Mouse (Mus musculus) testis, adult 2 months (tissue): ENCODE results near the gene Zfp341. TPM values are rescaled to one million over a fixed set of nuclear protein-coding genes. Genes with fewer than 3 reads are reported as not detected.
A peak's percentile ranks its signal among the peaks of the same experiment; 100 is the strongest.

Experiments
- H3K27ac ChIP-seq: fragments of 200-500 bp; 2 replicates; pipeline ENCODE4 v1.5.1; 2012; ENCODE audit warnings: low read depth, low read length; ENCODE audit not compliant: control insufficient read depth, insufficient read depth
- H3K27me3 ChIP-seq: fragments of 200-500 bp; 2 replicates; pipeline ENCODE4 v1.6.1; 2012; ENCODE audit warnings: mild to moderate bottlenecking, low read length, moderate library complexity; ENCODE audit not compliant: control insufficient read depth, insufficient read depth
- H3K36me3 ChIP-seq: fragments of 200-500 bp; 2 replicates; pipeline ENCODE4 v1.6.1; 2012; ENCODE audit warnings: mild to moderate bottlenecking, low read length; ENCODE audit not compliant: control insufficient read depth, insufficient read depth
- H3K4me1 ChIP-seq: fragments of 200-500 bp; 2 replicates; pipeline ENCODE4 v1.6.1; 2012; ENCODE audit warnings: low read length; ENCODE audit not compliant: control insufficient read depth, insufficient read depth
- H3K4me3 ChIP-seq: fragments of 200-500 bp; 2 replicates; pipeline ENCODE4 v1.5.1; 2012; ENCODE audit warnings: low read depth, mild to moderate bottlenecking, low read length, moderate library complexity, mixed read lengths; ENCODE audit not compliant: control insufficient read depth
- CTCF ChIP-seq: fragments of 200-500 bp; IDR thresholded peaks from 2 replicates; pipeline ENCODE4 v1.5.1; 2012; ENCODE audit warnings: low read depth, mild to moderate bottlenecking, inconsistent platforms, low read length, moderate library complexity; ENCODE audit not compliant: control insufficient read depth, insufficient read depth, insufficient replicate concordance
- POLR2A ChIP-seq: fragments of 200-500 bp; IDR thresholded peaks from 2 replicates; pipeline ENCODE4 v1.6.1; 2012; ENCODE audit warnings: low read depth, mild to moderate bottlenecking, inconsistent platforms, low read length, moderate library complexity; ENCODE audit not compliant: control insufficient read depth
- polyA plus RNA-seq: library from polyadenylated mRNA; depleted of rRNA; stranded (reverse); fragments of >200 nt; gene quantifications from 2 replicates; pipeline ENCODE4 v1.2.3, GENCODE M21; 2012

Zfp341 gene
- polyA plus RNA-seq, 1 experiment = 1.1 TPM

DNA sequence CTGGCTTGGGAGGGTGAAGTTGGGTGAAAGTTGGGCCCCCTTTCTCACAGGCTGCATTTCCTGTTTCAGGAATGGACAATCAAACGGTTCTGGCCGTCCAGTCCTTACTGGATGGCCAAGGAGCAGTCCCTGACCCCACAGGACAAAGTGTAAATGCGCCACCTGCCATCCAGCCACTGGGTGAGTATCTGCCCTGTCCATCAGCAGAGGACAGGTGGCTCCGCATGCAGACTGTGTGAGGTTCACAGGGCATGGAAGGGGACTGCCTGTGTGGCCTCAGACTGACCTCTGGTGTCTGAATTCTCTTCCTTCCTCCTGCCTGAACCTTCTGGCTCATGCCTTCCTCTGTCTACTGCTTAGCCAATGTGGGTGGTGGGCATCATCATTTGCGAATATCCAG lies 8.6 kb downstream of the Zfp341 start:
- H3K4me3 ChIP-seq = no peak overlapping the region
- H3K27me3 ChIP-seq = no peaks in the 10 kb centered on the region
- no peaks in the 10 kb centered on the region for H3K36me3 ChIP-seq
- no peak for TF ChIP-seq POLR2A
- TF ChIP-seq CTCF = no peak
- H3K27ac ChIP-seq = no peak overlapping the region
- no peaks in the 10 kb centered on the region for H3K4me1 ChIP-seq

DNA sequence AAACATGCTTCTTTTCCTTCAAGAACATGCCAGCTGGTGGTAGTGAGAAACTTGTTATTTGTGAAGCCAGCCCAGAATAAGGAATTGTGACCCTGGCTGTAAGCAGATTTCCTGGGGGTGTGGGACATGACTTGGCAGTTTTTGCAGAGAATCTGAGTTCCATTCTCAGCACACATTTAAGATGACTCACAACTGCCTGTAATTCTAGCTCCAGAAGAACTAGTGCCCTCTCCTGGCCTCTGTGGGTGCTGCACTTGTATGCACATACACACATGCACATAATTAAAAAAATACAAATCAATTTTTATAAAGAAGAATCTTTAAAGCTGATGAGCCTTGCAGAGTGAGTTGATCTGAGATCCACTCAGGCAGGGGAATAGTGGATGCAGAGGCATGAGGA lies 11.0 kb downstream of the Zfp341 start:
- Histone ChIP-seq H3K4me1 (no peaks in the 10 kb centered on the region), H3K4me3 (no peak overlapping the region), H3K27ac (no peak overlapping the region), H3K27me3 (no peaks in the 10 kb centered on the region), H3K36me3 (no peaks in the 10 kb centered on the region)
- no peak for TF ChIP-seq CTCF
- no peak for TF ChIP-seq POLR2A

DNA sequence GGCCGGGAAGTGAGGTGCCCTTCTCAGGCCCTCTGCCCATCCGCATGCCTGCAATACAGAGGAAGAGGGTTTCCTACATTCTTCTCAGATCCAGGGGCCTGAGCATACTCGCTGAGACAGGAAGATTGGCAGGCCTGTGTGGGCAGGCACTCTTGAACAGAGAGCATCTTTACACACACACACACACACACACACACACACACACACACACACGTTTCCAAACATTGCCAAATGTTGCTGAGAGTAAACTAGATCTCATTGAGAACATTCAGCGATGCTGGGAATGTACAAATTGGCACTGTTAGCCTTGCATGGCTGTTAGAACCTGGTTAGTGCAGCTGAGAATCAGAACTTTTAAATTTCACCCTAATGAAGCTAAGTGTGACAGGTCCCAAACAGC lies 17.4 kb downstream of the Zfp341 start:
- TF ChIP-seq POLR2A = no peak
- no peak for TF ChIP-seq CTCF
- no peaks in the 10 kb centered on the region for H3K36me3 ChIP-seq
- no peaks in the 10 kb centered on the region for H3K4me1 ChIP-seq
- no peak overlapping the region for H3K4me3 ChIP-seq
- no peak overlapping the region for H3K27ac ChIP-seq
- H3K27me3 ChIP-seq = no peaks in the 10 kb centered on the region

DNA sequence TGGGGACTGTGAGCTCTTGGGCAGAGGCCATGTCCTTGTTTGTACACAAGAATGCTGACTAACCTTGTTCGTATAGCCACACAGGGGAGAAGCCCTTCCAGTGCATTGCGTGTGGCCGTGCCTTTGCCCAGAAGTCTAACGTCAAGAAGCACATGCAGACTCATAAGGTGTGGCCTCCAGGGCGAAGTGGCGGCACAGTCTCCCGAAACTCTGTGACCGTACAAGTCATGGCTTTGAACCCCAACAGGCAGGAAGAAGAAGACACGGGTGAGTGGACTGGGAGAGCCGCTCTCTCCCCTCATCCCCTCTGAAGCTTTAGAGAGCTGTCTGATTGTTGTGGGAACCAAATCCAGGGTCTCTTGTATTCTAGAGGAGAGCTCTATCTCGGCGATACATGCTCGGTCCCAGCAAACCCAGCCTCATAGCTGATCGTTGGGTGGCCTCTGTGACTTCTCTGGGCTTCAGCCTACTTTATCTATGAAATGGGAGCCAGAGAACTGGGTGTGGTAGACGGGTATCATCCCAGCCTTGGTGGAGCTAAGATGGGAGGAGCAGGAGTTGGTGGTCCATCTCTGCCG lies 19.2 kb downstream of the Zfp341 start:
- Histone ChIP-seq H3K4me1 (no peaks in the 10 kb centered on the region), H3K27ac (no peak overlapping the region), H3K4me3 (no peak overlapping the region), H3K27me3 (no peaks in the 10 kb centered on the region), H3K36me3 (no peaks in the 10 kb centered on the region)
- no peak for TF ChIP-seq CTCF
- no peak for TF ChIP-seq POLR2A

DNA sequence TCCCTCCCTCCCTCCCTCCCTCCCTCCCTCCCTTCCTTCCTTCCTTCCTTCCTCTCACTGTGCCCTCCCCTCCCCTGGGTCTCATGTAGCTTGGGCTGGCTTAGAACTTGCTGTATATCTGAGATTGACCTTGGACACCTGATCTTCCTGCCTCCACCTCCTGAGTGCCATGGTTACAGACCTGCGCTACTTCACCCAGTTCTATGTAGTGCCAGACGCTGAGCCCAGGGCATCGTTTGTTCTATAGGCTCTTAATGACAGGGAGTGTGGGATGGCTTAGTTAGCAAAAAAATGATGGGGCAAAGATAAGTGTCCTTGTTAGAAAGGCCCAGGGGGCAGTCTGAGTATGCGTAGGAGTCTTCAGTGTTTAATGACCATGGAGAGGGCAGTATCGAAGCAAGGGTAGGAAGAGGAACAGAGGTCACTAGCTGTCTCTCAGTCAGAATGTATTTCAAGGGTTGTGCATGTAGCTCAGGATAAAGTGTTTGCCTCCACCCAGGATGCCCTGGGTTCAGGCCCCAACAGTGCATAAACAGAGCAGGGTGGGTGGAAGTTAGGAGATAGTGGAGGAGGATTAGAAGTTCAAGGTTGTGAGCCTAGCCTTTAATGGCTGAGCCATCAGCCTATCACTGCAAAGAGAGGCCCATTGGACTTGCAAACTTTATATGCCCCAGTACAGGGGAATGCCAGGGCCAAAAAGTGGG lies 20.1 kb downstream of the Zfp341 start:
- Histone ChIP-seq H3K36me3 (no peaks in the 10 kb centered on the region), H3K4me1 (no peaks in the 10 kb centered on the region), H3K4me3 (no peak overlapping the region), H3K27ac (no peak overlapping the region), H3K27me3 (no peaks in the 10 kb centered on the region)
- TF ChIP-seq CTCF (no peak), POLR2A (no peak)

DNA sequence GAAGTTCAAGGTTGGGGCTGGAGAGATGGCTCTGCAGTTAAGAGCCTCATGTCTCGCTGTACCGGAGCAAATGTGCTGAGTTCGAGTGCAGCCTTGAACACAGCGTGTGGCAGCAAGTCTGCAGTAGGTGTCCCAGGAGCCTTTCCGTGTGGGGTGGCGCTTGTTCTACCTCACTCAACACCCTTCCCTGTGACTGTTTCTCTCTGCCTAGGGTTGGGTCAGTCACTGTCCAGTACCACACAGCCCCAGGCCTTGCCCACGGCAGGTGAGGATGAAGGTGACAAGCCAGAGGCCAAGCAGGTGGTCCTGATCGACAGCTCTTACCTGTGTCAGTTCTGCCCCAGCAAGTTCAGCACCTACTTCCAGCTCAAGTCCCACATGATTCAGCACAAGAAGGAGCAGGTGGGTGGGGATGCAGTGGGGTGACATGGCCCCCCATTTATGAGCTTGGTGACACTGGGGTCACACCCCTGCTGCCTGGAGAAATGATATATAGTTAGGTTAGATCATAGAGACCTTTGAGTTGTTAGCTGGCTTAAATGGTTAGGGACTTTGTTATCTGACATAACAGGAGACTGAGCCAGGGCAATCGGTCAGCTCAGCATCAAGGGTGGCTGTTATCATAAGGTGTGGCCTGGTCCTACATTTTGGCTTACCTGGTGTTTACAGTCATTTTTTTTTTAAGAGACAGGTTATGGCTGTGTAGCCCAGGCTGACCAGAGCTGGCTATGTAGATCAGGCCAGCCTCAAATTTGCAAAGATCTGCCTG lies 21.0 kb downstream of the Zfp341 start:
- H3K4me1 ChIP-seq = no peaks in the 10 kb centered on the region
- no peaks in the 10 kb centered on the region for H3K27me3 ChIP-seq
- TF ChIP-seq CTCF = no peak
- TF ChIP-seq POLR2A = no peak
- no peak overlapping the region for H3K27ac ChIP-seq
- no peak overlapping the region for H3K4me3 ChIP-seq
- no peaks in the 10 kb centered on the region for H3K36me3 ChIP-seq

DNA sequence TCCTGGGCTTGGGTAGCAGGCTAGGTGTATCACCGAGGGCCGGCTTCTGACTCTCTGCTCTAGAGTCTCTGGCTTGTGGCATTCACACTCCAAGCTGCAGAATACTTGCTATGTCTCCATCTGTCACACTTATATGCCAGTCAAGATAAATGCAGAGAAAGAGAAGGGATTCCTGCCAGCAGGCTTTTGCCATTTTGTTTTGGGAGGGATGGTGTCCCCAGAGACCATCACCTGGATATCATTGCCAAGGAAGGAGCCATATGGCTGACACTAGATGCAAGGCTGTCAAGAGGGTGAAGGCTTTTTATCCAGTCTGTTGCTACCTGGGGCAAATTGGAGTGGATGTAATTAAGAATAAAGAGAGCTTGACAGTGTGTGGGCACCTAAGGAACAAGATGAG lies 22.7 kb downstream of the Zfp341 start:
- no peaks in the 10 kb centered on the region for H3K4me1 ChIP-seq
- no peak overlapping the region for H3K4me3 ChIP-seq
- TF ChIP-seq CTCF (no peak), POLR2A (no peak)
- H3K36me3 ChIP-seq = no peaks in the 10 kb centered on the region
- H3K27ac ChIP-seq = no peak overlapping the region
- H3K27me3 ChIP-seq = no peaks in the 10 kb centered on the region

DNA sequence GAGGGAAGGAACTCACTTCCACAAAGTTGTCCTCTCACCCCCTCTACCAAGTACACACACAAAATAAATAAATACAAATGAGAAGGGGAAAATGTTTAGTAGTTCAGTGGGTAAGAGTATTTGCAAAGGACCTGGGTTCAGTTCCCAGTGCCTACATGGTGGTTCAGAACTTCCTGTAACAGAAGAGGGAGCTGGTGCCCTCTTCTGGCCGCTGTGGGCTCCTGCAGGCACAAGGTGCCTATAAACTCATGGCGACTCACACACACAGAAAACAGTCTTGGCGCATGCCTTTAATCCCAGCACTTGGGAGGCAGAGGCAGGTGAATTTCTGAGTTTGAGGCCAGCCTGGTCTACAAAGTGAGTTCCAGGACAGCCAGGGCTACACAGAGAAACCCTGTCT lies 25.4 kb downstream of the Zfp341 start:
- peak; percentile 66; the same call in 1 of the 2 replicates for TF ChIP-seq CTCF
- no peak for TF ChIP-seq POLR2A
- Histone ChIP-seq H3K4me3 (no peak overlapping the region), H3K36me3 (no peaks in the 10 kb centered on the region)

More for the DNA sequence above, 25.4 kb downstream of the Zfp341 start:
- Histone ChIP-seq H3K27me3 (no peaks in the 10 kb centered on the region), H3K4me1 (no peaks in the 10 kb centered on the region), H3K27ac (no peak overlapping the region)
